Mouse (Mus musculus): ENCODE results near the gene Arl14ep. TPM values are rescaled to one million over a fixed set of nuclear protein-coding genes. Genes with fewer than 3 reads are reported as not detected.

The Arl14ep gene
- total and polyA plus RNA-seq, 3 experiments = 47.9 to 599 (median 108) TPM

DNA sequence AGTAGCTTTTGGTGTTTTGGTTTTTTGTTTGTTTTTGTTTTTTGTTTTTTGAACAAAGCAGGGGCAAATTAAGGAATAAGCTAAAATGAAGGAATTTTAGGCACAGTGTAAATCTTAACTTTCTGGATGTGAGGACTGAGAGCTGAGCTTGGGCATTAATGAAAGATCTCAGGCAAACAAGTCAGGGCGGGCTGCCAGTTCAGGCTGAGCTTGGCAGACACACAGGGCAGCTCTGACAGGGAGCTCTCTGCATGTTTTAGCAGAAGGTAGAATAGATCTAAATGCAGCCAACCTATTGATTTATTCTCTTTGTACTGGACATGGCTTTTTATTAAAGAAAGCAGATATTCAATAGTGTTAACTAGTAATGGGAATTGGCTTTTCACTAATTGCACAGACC lies 31.8 kb downstream of the Arl14ep start:
- no peak for DNase-seq (ENCODE audit: low spot score)
- no peaks in the 10 kb centered on the region for H3K36me3 ChIP-seq (replicated peaks)

DNA sequence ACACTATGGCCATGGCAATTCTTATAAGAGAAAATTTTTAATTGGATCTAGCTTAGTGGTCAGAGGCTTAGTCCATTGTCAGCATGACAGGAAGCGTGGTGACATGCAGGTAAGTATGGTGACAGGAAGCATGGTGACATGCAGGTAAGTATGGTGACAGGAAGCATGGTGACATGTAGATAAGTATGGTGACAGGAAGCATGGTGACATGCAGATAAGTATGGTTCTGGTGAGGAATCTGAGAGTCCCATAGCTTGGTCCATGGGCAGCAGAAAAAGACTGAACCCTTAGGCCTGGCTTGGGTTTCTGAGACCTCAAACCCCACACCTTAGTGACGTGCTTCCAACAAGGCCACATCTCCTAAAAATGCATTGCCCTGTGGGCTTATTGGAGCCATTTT lies 38.5 kb downstream of the Arl14ep start:
- no peak for DNase-seq (ENCODE audit: low spot score)
- Histone ChIP-seq H3K4me1 (ENCODE audit: insufficient read depth, low read depth, low read length) (no peaks in the 10 kb centered on the region), H3K4me3 (ENCODE audit: low read depth, low read length) (no peak overlapping the region), H3K27me3 (ENCODE audit: insufficient read depth, low read length) (no peaks in the 10 kb centered on the region), H3K36me3 (replicated peaks) (no peaks in the 10 kb centered on the region), H3K9me3 (replicated peaks) (no peaks in the 10 kb centered on the region)
- no peak for TF ChIP-seq GATA1 (IDR thresholded peaks at IDR 0.05; ENCODE audit: borderline replicate concordance, low read length)
- no peak for TF ChIP-seq TAL1 (conservative IDR thresholded peaks at IDR 0.05; ENCODE audit: low read depth, low read length)
- no peak for TF ChIP-seq CTCF (IDR thresholded peaks at IDR 0.05; ENCODE audit: low read depth, low read length)
- TF ChIP-seq GATA2 (IDR thresholded peaks at IDR 0.05; ENCODE audit: borderline replicate concordance, low read depth, low read length) = no peak
- TF ChIP-seq POLR2AphosphoS5 (IDR thresholded peaks at IDR 0.05; ENCODE audit: insufficient replicate concordance, low read depth, low read length) = no peak
- peak; percentile 60 for ATAC-seq (ENCODE audit: extremely low read depth, insufficient number of reproducible peaks, low FRiP score, poor library complexity, severe bottlenecking)

More for the DNA sequence above, 31.8 kb downstream of the Arl14ep start:
- Histone ChIP-seq H3K9me3 (replicated peaks) (no peaks in the 10 kb centered on the region), H3K4me3 (ENCODE audit: low read depth, low read length) (no peak overlapping the region), H3K4me1 (ENCODE audit: insufficient read depth, low read depth, low read length) (no peaks in the 10 kb centered on the region), H3K27me3 (ENCODE audit: insufficient read depth, low read length) (no peaks in the 10 kb centered on the region)
- TF ChIP-seq TAL1 (conservative IDR thresholded peaks at IDR 0.05; ENCODE audit: low read depth, low read length) = no peak
- no peak for TF ChIP-seq GATA1 (IDR thresholded peaks at IDR 0.05; ENCODE audit: borderline replicate concordance, low read length)
- no peak for ATAC-seq (ENCODE audit: extremely low read depth, insufficient number of reproducible peaks, low FRiP score, poor library complexity, severe bottlenecking)

DNA sequence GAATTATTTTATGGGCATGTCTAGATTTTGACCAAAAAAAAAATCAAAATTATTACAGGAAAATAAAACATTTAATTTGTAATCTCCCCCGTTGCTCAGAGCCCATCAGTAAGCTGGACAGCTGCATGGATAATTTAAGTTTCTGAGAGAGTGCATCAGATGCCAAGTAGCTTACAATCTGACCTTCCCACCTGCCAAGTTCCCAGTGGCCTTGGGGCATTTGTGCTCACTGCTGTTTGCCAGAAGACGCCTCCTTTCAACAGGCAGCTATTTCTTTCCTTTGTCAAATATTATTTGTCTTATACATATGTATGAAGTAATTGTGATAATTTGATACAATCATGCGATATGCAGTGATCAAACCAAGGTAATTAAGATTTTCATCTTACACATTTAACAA lies 44.3 kb downstream of the Arl14ep start:
- no peak overlapping the region for H3K4me3 ChIP-seq (ENCODE audit: low read depth, low read length)
- H3K4me1 ChIP-seq (ENCODE audit: insufficient read depth, low read depth, low read length) = no peaks in the 10 kb centered on the region
- no peak for TF ChIP-seq GATA1 (IDR thresholded peaks at IDR 0.05; ENCODE audit: borderline replicate concordance, low read length)
- no peak for TF ChIP-seq TAL1 (conservative IDR thresholded peaks at IDR 0.05; ENCODE audit: low read depth, low read length)
- TF ChIP-seq CTCF (IDR thresholded peaks at IDR 0.05; ENCODE audit: low read depth, low read length) = no peak
- no peak for TF ChIP-seq POLR2AphosphoS5 (IDR thresholded peaks at IDR 0.05; ENCODE audit: insufficient replicate concordance, low read depth, low read length)
- TF ChIP-seq GATA2 (IDR thresholded peaks at IDR 0.05; ENCODE audit: borderline replicate concordance, low read depth, low read length) = no peak
- no peaks in the 10 kb centered on the region for H3K36me3 ChIP-seq (replicated peaks)
- H3K27me3 ChIP-seq (ENCODE audit: insufficient read depth, low read length) = no peaks in the 10 kb centered on the region
- DNase-seq (ENCODE audit: low spot score) = no peak
- ATAC-seq (ENCODE audit: extremely low read depth, insufficient number of reproducible peaks, low FRiP score, poor library complexity, severe bottlenecking) = no peak
- H3K9me3 ChIP-seq (replicated peaks) = no peaks in the 10 kb centered on the region

Other genes starting within 250 kb of the Arl14ep start
- not detected in 2 replicates for gene Fshb, start 85.2 kb upstream of the Arl14ep start, total RNA-seq (2014; fragmentation: Nextera tagmentation)
- not detected in 2 replicates for gene Fshb, start 85.2 kb upstream of the Arl14ep start, total RNA-seq (2017)
- not detected in 2 replicates for gene Fshb, start 85.2 kb upstream of the Arl14ep start, polyA plus RNA-seq (2012)